Mouse (Mus musculus) spleen, adult 2 months (tissue): ENCODE data around the gene Gm10382. TPM values are rescaled to one million over a fixed set of nuclear protein-coding genes. Genes with fewer than 3 reads are reported as not detected.
"Not testable (repeated sequence)": the region's sequence is repeated elsewhere in the genome, so short reads cannot be mapped to it uniquely, and the experiment has no call there.

Source experiments
- DNase-seq, 2 experiments: peaks; one replicate each; pipeline versions ENCODE4 v3.0.0 to v3.0.0-alpha.2; 2012 to 2021; ENCODE audit warnings: low spot score in 2 of 2, low read depth in 1 of 2
- H3K27ac ChIP-seq: fragments of 200-500 bp; 2 replicates; pipeline ENCODE4 v1.5.1; 2012; ENCODE audit warnings: low read length, inconsistent platforms; ENCODE audit not compliant: insufficient read depth
- H3K27me3 ChIP-seq: fragments of 200-500 bp; 2 replicates; pipeline ENCODE4 v1.6.1; 2012; ENCODE audit warnings: mild to moderate bottlenecking, moderate library complexity, low read length, inconsistent platforms; ENCODE audit not compliant: control insufficient read depth, insufficient read depth
- H3K36me3 ChIP-seq: fragments of 200-500 bp; 2 replicates; pipeline ENCODE4 v1.6.1; 2012; ENCODE audit warnings: mild to moderate bottlenecking, low read length, inconsistent platforms; ENCODE audit not compliant: control insufficient read depth, insufficient read depth
- H3K4me1 ChIP-seq: fragments of 200-500 bp; 2 replicates; pipeline ENCODE4 v1.6.1; 2011; ENCODE audit warnings: inconsistent platforms; ENCODE audit not compliant: control insufficient read depth, insufficient read depth, insufficient read length
- H3K4me3 ChIP-seq: fragments of 200-500 bp; 2 replicates; pipeline ENCODE4 v1.5.1; 2011; ENCODE audit warnings: mild to moderate bottlenecking, inconsistent platforms; ENCODE audit not compliant: insufficient read depth, insufficient read length; ENCODE audit errors: extremely low read depth
- CTCF ChIP-seq: fragments of 200-500 bp; IDR thresholded peaks from 2 replicates; pipeline ENCODE4 v1.5.1; 2011; ENCODE audit warnings: mild to moderate bottlenecking, inconsistent platforms; ENCODE audit not compliant: insufficient read depth, insufficient read length, insufficient replicate concordance; ENCODE audit errors: extremely low read depth
- POLR2A ChIP-seq: fragments of 200-500 bp; IDR thresholded peaks from 2 replicates; pipeline ENCODE4 v1.6.1; 2011; ENCODE audit warnings: low read depth, low read length, inconsistent platforms
- WGBS: fragments of 180-500 bp; shearing (Covaris S2); methylation state at CpG from one replicate; pipeline ENCODE4 v1.1.7; 2018; 5-methylcytosine and 5-hydroxymethylcytosine counted together
- polyA plus RNA-seq: library from polyadenylated mRNA; depleted of rRNA; stranded (reverse); fragments of >200 nt; gene quantifications from 2 replicates; pipeline ENCODE4 v1.2.3, GENCODE M21; 2012

Gm10382 gene
- polyA plus RNA-seq, 1 experiment = 0.08 TPM

GRCm38 (mm10) chr5:125408842-125409241 is 19.7 kb downstream of the Gm10382 start:
- no peak for TF ChIP-seq CTCF
- TF ChIP-seq POLR2A = no peak
- peak in 1 of 2 experiments; percentile 64 for DNase-seq
- Histone ChIP-seq H3K36me3 (no peaks in the 10 kb centered on the region), H3K4me3 (no peak overlapping the region), H3K27ac (no peak overlapping the region), H3K4me1 (peaks cover 8% of the 10 kb centered on the region; the same call in 1 of the 2 replicates), H3K27me3 (no peaks in the 10 kb centered on the region)
- 4% methylated on average over 13 of the region's 13 CpGs for WGBS

GRCm38 (mm10) chr5:125409348-125410090 is 20.4 kb downstream of the Gm10382 start:
- H3K27ac ChIP-seq = no peak overlapping the region

GRCm38 (mm10) chr5:125411972-125412530 is 22.9 kb downstream of the Gm10382 start:
- Histone ChIP-seq H3K27ac (no peak overlapping the region), H3K27me3 (no peaks in the 10 kb centered on the region), H3K4me1 (peaks cover 2% of the 10 kb centered on the region; the same call in 1 of the 2 replicates), H3K36me3 (peaks cover 16% of the 10 kb centered on the region), H3K4me3 (no peak overlapping the region)
- TF ChIP-seq CTCF = peak; percentile 39; the same call in 1 of the 2 replicates
- TF ChIP-seq POLR2A = no peak
- DNase-seq = peak in 1 of 2 experiments; percentile 68
- 64% methylated on average over 5 of the region's 5 CpGs for WGBS

More at GRCm38 (mm10) chr5:125409348-125410090, 20.4 kb downstream of the Gm10382 start:
- no peak for DNase-seq
- no peaks in the 10 kb centered on the region; the same call in 1 of the 2 replicates for H3K36me3 ChIP-seq
- WGBS = 62% methylated on average over 20 of the region's 20 CpGs
- H3K4me1 ChIP-seq = peaks cover 8% of the 10 kb centered on the region; the same call in 1 of the 2 replicates
- H3K27me3 ChIP-seq = no peaks in the 10 kb centered on the region
- no peak overlapping the region for H3K4me3 ChIP-seq
- TF ChIP-seq POLR2A (no peak), CTCF (no peak)

- DNase-seq, H3K4me3 ChIP-seq, H3K4me1 ChIP-seq, H3K27ac ChIP-seq, H3K27me3 ChIP-seq: not testable (repeated sequence)
- peaks cover 17% of the 10 kb centered on the region for H3K36me3 ChIP-seq
- 83% methylated on average over 8 of the region's 8 CpGs for WGBS
Observed at GRCm38 (mm10) chr5:125412536-125412935, 23.4 kb downstream of the Gm10382 start.

GRCm38 (mm10) chr5:125413763-125414162 is 24.6 kb downstream of the Gm10382 start:
- Histone ChIP-seq H3K4me1 (peaks cover 3% of the 10 kb centered on the region; the same call in 1 of the 2 replicates), H3K36me3 (peaks cover 25% of the 10 kb centered on the region), H3K4me3 (no peak overlapping the region), H3K27me3 (no peaks in the 10 kb centered on the region), H3K27ac (no peak overlapping the region)
- WGBS = 87% methylated on average over 4 of the region's 4 CpGs
- TF ChIP-seq CTCF = no peak
- no peak for TF ChIP-seq POLR2A
- no peak for DNase-seq

- H3K36me3 ChIP-seq = peaks cover 32% of the 10 kb centered on the region
- TF ChIP-seq CTCF (no peak), POLR2A (no peak)
- H3K27me3 ChIP-seq = no peaks in the 10 kb centered on the region
- no peak overlapping the region for H3K27ac ChIP-seq
- H3K4me1 ChIP-seq = peaks cover 7% of the 10 kb centered on the region
- 92% methylated on average over 8 of the region's 8 CpGs for WGBS
- no peak for DNase-seq
- H3K4me3 ChIP-seq = no peak overlapping the region
Observed at GRCm38 (mm10) chr5:125416183-125416582, 27.1 kb downstream of the Gm10382 start.

GRCm38 (mm10) chr5:125418636-125419035 is 29.5 kb downstream of the Gm10382 start:
- WGBS = 85% methylated on average over 12 of the region's 12 CpGs
- no peak for TF ChIP-seq POLR2A
- DNase-seq = no peak

More at GRCm38 (mm10) chr5:125418636-125419035, 29.5 kb downstream of the Gm10382 start:
- peak overlapping the region; percentile 38; the same call in 1 of the 2 replicates for H3K27ac ChIP-seq
- H3K36me3 ChIP-seq = peaks cover 45% of the 10 kb centered on the region
- no peak overlapping the region for H3K4me3 ChIP-seq
- H3K27me3 ChIP-seq = no peaks in the 10 kb centered on the region
- H3K4me1 ChIP-seq = peaks cover 7% of the 10 kb centered on the region
